Mouse (Mus musculus) midbrain, postnatal 0 days (tissue): ENCODE data around the gene Agfg2. TPM values are rescaled to one million over a fixed set of nuclear protein-coding genes. Genes with fewer than 3 reads are reported as not detected.

ENCODE experiments used
- ATAC-seq: fragments of 200-750 bp; cut with Nextera tagmentation; 2 replicates; pipeline ENCODE4 v1.8.0; 2017; ENCODE audit warnings: moderate number of reproducible peaks, mild to moderate bottlenecking, moderate TSS enrichment, moderate library complexity; ENCODE audit not compliant: low FRiP score
- DNase-seq: peaks from one replicate; pipeline ENCODE4 v3.0.0-alpha.2; 2015; ENCODE audit warnings: low spot score
- H3K27ac ChIP-seq: fragments of 300-500 bp; sonication (generic); 2 replicates; pipeline ENCODE4 v1.5.1; 2014; ENCODE audit warnings: low read depth, mild to moderate bottlenecking, low read length, mixed read lengths
- H3K27me3 ChIP-seq: fragments of 300-500 bp; sonication (generic); 2 replicates; pipeline ENCODE4 v1.6.1; 2014; ENCODE audit warnings: low read length, control low read depth, mixed read lengths; ENCODE audit not compliant: insufficient read depth
- H3K36me3 ChIP-seq: fragments of 300-500 bp; sonication (generic); 2 replicates; pipeline ENCODE4 v1.6.1; 2014; ENCODE audit warnings: low read length, control low read depth, mixed read lengths; ENCODE audit not compliant: insufficient read depth
- H3K4me1 ChIP-seq: fragments of 300-500 bp; sonication (generic); 2 replicates; pipeline ENCODE4 v1.6.1; 2014; ENCODE audit warnings: mild to moderate bottlenecking, control low read depth, antibody characterized with exemption, low read length, mixed read lengths; ENCODE audit not compliant: insufficient read depth
- H3K4me2 ChIP-seq: fragments of 300-500 bp; sonication (generic); 2 replicates; pipeline ENCODE4 v1.6.1; 2014; ENCODE audit warnings: low read depth, mild to moderate bottlenecking, low read length, mixed read lengths; ENCODE audit not compliant: poor library complexity, severe bottlenecking
- H3K4me3 ChIP-seq: fragments of 300-500 bp; sonication (generic); 2 replicates; pipeline ENCODE4 v1.5.1; 2014; ENCODE audit warnings: low read depth, mild to moderate bottlenecking, low read length, moderate library complexity
- H3K9ac ChIP-seq: fragments of 300-500 bp; sonication (generic); replicated peaks from 2 replicates; pipeline ENCODE4 v1.6.1; 2014; ENCODE audit warnings: mild to moderate bottlenecking, low read length, moderate library complexity, mixed read lengths; ENCODE audit not compliant: poor library complexity, severe bottlenecking
- H3K9me3 ChIP-seq: fragments of 300-500 bp; sonication (generic); 2 replicates; pipeline ENCODE4 v1.6.1; 2016; ENCODE audit warnings: low read length, control low read depth
- CTCF ChIP-seq: IDR thresholded peaks from 2 replicates; pipeline ENCODE4 v1.5.1; 2016; ENCODE audit warnings: antibody characterized with exemption, mild to moderate bottlenecking
- WGBS: fragments of 180-500 bp; shearing (Covaris S2); extraction: QIAGEN DNeasy Blood & Tissue Kit; methylation state at CpG from one replicate; pipeline ENCODE4 v1.1.7; 2014; 5-methylcytosine and 5-hydroxymethylcytosine counted together
- polyA plus RNA-seq: library from polyadenylated mRNA; unstranded; fragments of >200 nt; fragmentation: Nextera tagmentation; extraction: Ambion mirVana; gene quantifications from 2 replicates; pipeline ENCODE4 v1.2.1, GENCODE M21; 2015
- total RNA-seq: library from RNA; depleted of rRNA; stranded (reverse); fragments of >200 nt; gene quantifications from 2 replicates; pipeline ENCODE4 v1.2.3, GENCODE M21; 2014

The Agfg2 gene
- total and polyA plus RNA-seq, 2 experiments from 2014 or later: 15.5 to 28.1 TPM

- H3K36me3 ChIP-seq: no peaks in the 10 kb centered on the region
- H3K27ac ChIP-seq: no peak overlapping the region
- H3K27me3 ChIP-seq: no peaks in the 10 kb centered on the region
- DNase-seq (no peak), ATAC-seq (no peak)
- no peaks in the 10 kb centered on the region for H3K9me3 ChIP-seq
- H3K9ac ChIP-seq: no peak overlapping the region
- H3K4me3 ChIP-seq: no peak overlapping the region
- no peak for TF ChIP-seq CTCF
- no peaks in the 10 kb centered on the region for H3K4me1 ChIP-seq
- H3K4me2 ChIP-seq: no peak overlapping the region
- WGBS: 88% methylated on average over 3 of the region's 3 CpGs
Observed at GRCm38 (mm10) chr5:137689974-137690373, 5.4 kb upstream of the Agfg2 start.

GRCm38 (mm10) chr5:137686127-137686790 is 1.7 kb upstream of the Agfg2 start:
- Histone ChIP-seq H3K36me3 (no peaks in the 10 kb centered on the region), H3K27ac (no peak overlapping the region), H3K4me3 (no peak overlapping the region), H3K4me2 (no peak overlapping the region), H3K27me3 (no peaks in the 10 kb centered on the region), H3K4me1 (peaks cover 5% of the 10 kb centered on the region; the same call in 1 of the 2 replicates), H3K9ac (no peak overlapping the region), H3K9me3 (no peaks in the 10 kb centered on the region)
- 86% methylated on average over 6 of the region's 6 CpGs for WGBS
- ATAC-seq (no peak), DNase-seq (no peak)
- TF ChIP-seq CTCF: no peak

- no peaks in the 10 kb centered on the region for H3K9me3 ChIP-seq
- H3K9ac ChIP-seq: no peak overlapping the region
- H3K4me3 ChIP-seq: no peak overlapping the region
- no peaks in the 10 kb centered on the region for H3K36me3 ChIP-seq
- no peak for ATAC-seq
- H3K27me3 ChIP-seq: no peaks in the 10 kb centered on the region
- no peak overlapping the region for H3K4me2 ChIP-seq
- H3K4me1 ChIP-seq: peaks cover 5% of the 10 kb centered on the region; the same call in 1 of the 2 replicates
- WGBS: 93% methylated on average over 3 of the region's 3 CpGs
- no peak for DNase-seq
- no peak for TF ChIP-seq CTCF
- no peak overlapping the region for H3K27ac ChIP-seq
Observed at GRCm38 (mm10) chr5:137685653-137686052, 1.1 kb upstream of the Agfg2 start.

GRCm38 (mm10) chr5:137683388-137684293 is 885 bp downstream of the Agfg2 start:
- H3K4me2 ChIP-seq: peak overlapping the region; percentile 65
- H3K4me1 ChIP-seq: peaks cover 5% of the 10 kb centered on the region; the same call in 1 of the 2 replicates
- peak overlapping the region; percentile 75 for H3K4me3 ChIP-seq
- H3K27ac ChIP-seq: peak overlapping the region; percentile 72; the same call in 1 of the 2 replicates
- ATAC-seq (peak; percentile 9; the same call in 1 of the 2 replicates), DNase-seq (peak; percentile 37)
- TF ChIP-seq CTCF: no peak
- peak overlapping the region; percentile 53 for H3K9ac ChIP-seq
- no peaks in the 10 kb centered on the region for H3K9me3 ChIP-seq
- H3K27me3 ChIP-seq: no peaks in the 10 kb centered on the region
- H3K36me3 ChIP-seq: no peaks in the 10 kb centered on the region
- WGBS: 13% methylated on average over 28 of the region's 28 CpGs

- H3K4me3 ChIP-seq: no peak overlapping the region
- H3K4me1 ChIP-seq: peaks cover 5% of the 10 kb centered on the region; the same call in 1 of the 2 replicates
- H3K9ac ChIP-seq: no peak overlapping the region
- no peak for TF ChIP-seq CTCF
- peak overlapping the region; percentile 2; the same call in 1 of the 2 replicates for H3K4me2 ChIP-seq
- H3K36me3 ChIP-seq: no peaks in the 10 kb centered on the region
- H3K27ac ChIP-seq: no peak overlapping the region
- WGBS: 77% methylated on average over 6 of the region's 6 CpGs
- no peak for DNase-seq
- H3K9me3 ChIP-seq: no peaks in the 10 kb centered on the region
- no peaks in the 10 kb centered on the region for H3K27me3 ChIP-seq
- ATAC-seq: no peak
Observed at GRCm38 (mm10) chr5:137682526-137682925, 2.0 kb downstream of the Agfg2 start.

- Histone ChIP-seq H3K27me3 (no peaks in the 10 kb centered on the region), H3K4me2 (no peak overlapping the region), H3K4me3 (no peak overlapping the region), H3K9me3 (no peaks in the 10 kb centered on the region), H3K36me3 (peaks cover 3% of the 10 kb centered on the region; the same call in 1 of the 2 replicates), H3K27ac (no peak overlapping the region), H3K9ac (no peak overlapping the region), H3K4me1 (peaks cover 5% of the 10 kb centered on the region; the same call in 1 of the 2 replicates)
- 91% methylated on average over 4 of the region's 4 CpGs for WGBS
- DNase-seq (no peak), ATAC-seq (no peak)
- TF ChIP-seq CTCF: no peak
Observed at GRCm38 (mm10) chr5:137679726-137680125, 4.8 kb downstream of the Agfg2 start.
